Mouse (Mus musculus): ENCODE results near the gene Clstn3. TPM values are rescaled to one million over a fixed set of nuclear protein-coding genes. Genes with fewer than 3 reads are reported as not detected.
"Not testable (repeated sequence)": the region's sequence is repeated elsewhere in the genome, so short reads cannot be mapped to it uniquely, and the experiment has no call there.

Clstn3 gene
- polyA plus RNA-seq, 1 experiment from 2014 or later, result 5.9 TPM

GRCm38 (mm10) chr6:124446024-124446423 is 18.6 kb downstream of the Clstn3 start:
- Histone ChIP-seq H3K9me3 (replicated peaks) (no peaks in the 10 kb centered on the region), H3K4me2 (no peak overlapping the region), H3K4me3 (replicated peaks) (no peak overlapping the region), H3K4me1 (no peaks in the 10 kb centered on the region), H3K36me3 (no peaks in the 10 kb centered on the region), H3K9ac (no peak overlapping the region), H3K27ac (no peak overlapping the region), H3K27me3 (no peaks in the 10 kb centered on the region)
- 92% methylated on average over 2 of the region's 2 CpGs for WGBS
- no peak for ATAC-seq (replicated peaks; ENCODE audit: low FRiP score)

- ATAC-seq (replicated peaks; ENCODE audit: low FRiP score), result no peak
- no peak overlapping the region for H3K4me3 ChIP-seq (replicated peaks)
- H3K9me3 ChIP-seq (replicated peaks), result no peaks in the 10 kb centered on the region
- WGBS, result 77% methylated on average over 2 of the region's 2 CpGs
- H3K27ac ChIP-seq, result no peak overlapping the region
- no peaks in the 10 kb centered on the region for H3K36me3 ChIP-seq
- H3K4me1 ChIP-seq, result no peaks in the 10 kb centered on the region
- no peak overlapping the region for H3K4me2 ChIP-seq
- no peak overlapping the region for H3K9ac ChIP-seq
- H3K27me3 ChIP-seq, result no peaks in the 10 kb centered on the region
These were observed 21.3 kb downstream of the Clstn3 start for GRCm38 (mm10) chr6:124443338-124443737.

DNA sequence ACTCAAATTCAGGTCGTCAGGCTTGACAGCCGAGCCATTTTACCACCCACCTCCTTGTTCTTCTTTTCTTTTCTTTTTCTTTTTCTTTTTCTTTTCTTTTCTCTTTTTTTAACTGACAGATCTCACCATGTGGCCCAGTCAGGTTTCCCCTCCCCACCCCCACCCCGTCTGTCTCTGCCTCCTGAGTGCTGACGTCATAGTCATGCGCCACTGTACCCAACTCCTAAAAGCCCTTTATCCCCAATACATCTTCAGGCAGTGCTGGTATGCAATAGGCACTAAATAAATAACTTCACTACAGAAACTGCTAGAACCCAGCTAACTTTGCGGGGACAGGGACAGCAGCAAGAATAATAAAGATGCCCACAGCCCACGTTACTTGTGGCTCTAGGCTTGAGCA is 28.3 kb downstream of the Clstn3 start:
- no peak overlapping the region for H3K4me3 ChIP-seq (replicated peaks)
- 0 out of 2 replicates have a peak, but pooled peaks cover 1% of the 10 kb centered on the region for H3K4me1 ChIP-seq
- no peak overlapping the region for H3K4me2 ChIP-seq
- no peaks in the 10 kb centered on the region for H3K9me3 ChIP-seq (replicated peaks)
- H3K9ac ChIP-seq, result no peak overlapping the region
- ATAC-seq (replicated peaks; ENCODE audit: low FRiP score), result no peak
- no peak overlapping the region for H3K27ac ChIP-seq
- no peaks in the 10 kb centered on the region for H3K36me3 ChIP-seq
- no peaks in the 10 kb centered on the region for H3K27me3 ChIP-seq
- WGBS, result 82% methylated on average over 7 of the region's 7 CpGs

GRCm38 (mm10) chr6:124435173-124435572 is 29.4 kb downstream of the Clstn3 start:
- Histone ChIP-seq H3K27me3 (no peaks in the 10 kb centered on the region), H3K36me3 (no peaks in the 10 kb centered on the region), H3K4me1 (0 out of 2 replicates have a peak, but pooled peaks cover 3% of the 10 kb centered on the region), H3K9me3 (replicated peaks) (no peaks in the 10 kb centered on the region), H3K27ac (no peak overlapping the region), H3K4me2 (no peak overlapping the region), H3K4me3 (replicated peaks) (no peak overlapping the region), H3K9ac (no peak overlapping the region)
- ATAC-seq (replicated peaks; ENCODE audit: low FRiP score), result no peak
- 70% methylated on average over 5 of the region's 5 CpGs for WGBS

DNA sequence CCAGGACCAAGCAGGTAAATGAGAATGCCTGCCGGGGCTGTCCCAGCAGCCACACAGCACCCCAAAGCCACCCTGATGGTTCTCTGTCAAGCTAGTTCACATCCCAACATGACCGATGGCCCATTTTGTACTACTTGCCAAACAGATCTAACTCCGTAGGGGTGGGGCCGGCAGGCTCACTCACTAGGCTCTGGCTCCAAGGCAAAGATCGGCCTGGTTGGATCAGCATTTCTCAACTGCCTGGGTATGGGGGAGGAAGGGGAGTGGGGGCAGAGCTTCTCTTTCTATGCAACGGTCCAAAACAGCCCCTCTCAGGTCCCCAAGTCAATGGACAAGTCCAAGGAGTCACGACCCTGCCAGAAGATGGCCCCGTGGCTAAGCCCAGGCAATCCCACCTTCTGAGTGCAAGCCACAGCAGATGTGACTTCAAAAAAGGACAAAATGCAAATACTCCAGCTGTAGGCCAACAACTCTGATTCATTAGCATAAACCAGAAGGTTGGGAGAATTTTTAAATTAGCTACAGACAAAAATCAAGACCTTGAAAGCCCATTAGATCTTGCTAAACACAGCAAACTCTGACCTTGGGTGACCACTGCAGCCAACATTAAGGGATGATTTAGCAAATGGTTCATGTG is 30.8 kb downstream of the Clstn3 start:
- WGBS, result 87% methylated on average over 8 of the region's 8 CpGs

GRCm38 (mm10) chr6:124430784-124431495 is 33.7 kb downstream of the Clstn3 start:
- no peak; the same call in 1 of the 2 replicates for ATAC-seq (replicated peaks; ENCODE audit: low FRiP score)
- WGBS, result 55% methylated on average over 8 of the region's 8 CpGs
- H3K9me3 ChIP-seq (replicated peaks), result no peaks in the 10 kb centered on the region

More for the DNA sequence above, 30.8 kb downstream of the Clstn3 start:
- H3K4me1 ChIP-seq, result 0 out of 2 replicates have a peak, but pooled peaks cover 3% of the 10 kb centered on the region
- no peak overlapping the region for H3K4me2 ChIP-seq
- H3K4me3 ChIP-seq (replicated peaks), result no peak overlapping the region
- H3K27ac ChIP-seq, result no peak overlapping the region
- no peak for ATAC-seq (replicated peaks; ENCODE audit: low FRiP score)
- H3K27me3 ChIP-seq, result no peaks in the 10 kb centered on the region
- no peak overlapping the region for H3K9ac ChIP-seq
- H3K9me3 ChIP-seq (replicated peaks), result no peaks in the 10 kb centered on the region
- H3K36me3 ChIP-seq, result no peaks in the 10 kb centered on the region

GRCm38 (mm10) chr6:124430379-124430778 is 34.2 kb downstream of the Clstn3 start:
- WGBS, result 76% methylated on average over 3 of the region's 3 CpGs
- H3K4me3 ChIP-seq (replicated peaks), result no peak overlapping the region
- 0 out of 2 replicates have a peak, but pooled peaks cover 3% of the 10 kb centered on the region for H3K4me1 ChIP-seq
- H3K9ac ChIP-seq, result no peak overlapping the region
- H3K27ac ChIP-seq, result no peak overlapping the region
- H3K4me2 ChIP-seq, result no peak overlapping the region
- ATAC-seq (replicated peaks; ENCODE audit: low FRiP score), result no peak
- H3K9me3 ChIP-seq (replicated peaks), result no peaks in the 10 kb centered on the region
- H3K27me3 ChIP-seq, result no peaks in the 10 kb centered on the region
- no peaks in the 10 kb centered on the region for H3K36me3 ChIP-seq

More at GRCm38 (mm10) chr6:124430784-124431495, 33.7 kb downstream of the Clstn3 start:
- no peak overlapping the region for H3K9ac ChIP-seq
- no peak overlapping the region for H3K27ac ChIP-seq
- H3K4me2 ChIP-seq, result no peak overlapping the region
- H3K4me3 ChIP-seq (replicated peaks), result no peak overlapping the region
- no peaks in the 10 kb centered on the region for H3K27me3 ChIP-seq
- H3K36me3 ChIP-seq, result no peaks in the 10 kb centered on the region
- H3K4me1 ChIP-seq, result 0 out of 2 replicates have a peak, but pooled peaks cover 3% of the 10 kb centered on the region

DNA sequence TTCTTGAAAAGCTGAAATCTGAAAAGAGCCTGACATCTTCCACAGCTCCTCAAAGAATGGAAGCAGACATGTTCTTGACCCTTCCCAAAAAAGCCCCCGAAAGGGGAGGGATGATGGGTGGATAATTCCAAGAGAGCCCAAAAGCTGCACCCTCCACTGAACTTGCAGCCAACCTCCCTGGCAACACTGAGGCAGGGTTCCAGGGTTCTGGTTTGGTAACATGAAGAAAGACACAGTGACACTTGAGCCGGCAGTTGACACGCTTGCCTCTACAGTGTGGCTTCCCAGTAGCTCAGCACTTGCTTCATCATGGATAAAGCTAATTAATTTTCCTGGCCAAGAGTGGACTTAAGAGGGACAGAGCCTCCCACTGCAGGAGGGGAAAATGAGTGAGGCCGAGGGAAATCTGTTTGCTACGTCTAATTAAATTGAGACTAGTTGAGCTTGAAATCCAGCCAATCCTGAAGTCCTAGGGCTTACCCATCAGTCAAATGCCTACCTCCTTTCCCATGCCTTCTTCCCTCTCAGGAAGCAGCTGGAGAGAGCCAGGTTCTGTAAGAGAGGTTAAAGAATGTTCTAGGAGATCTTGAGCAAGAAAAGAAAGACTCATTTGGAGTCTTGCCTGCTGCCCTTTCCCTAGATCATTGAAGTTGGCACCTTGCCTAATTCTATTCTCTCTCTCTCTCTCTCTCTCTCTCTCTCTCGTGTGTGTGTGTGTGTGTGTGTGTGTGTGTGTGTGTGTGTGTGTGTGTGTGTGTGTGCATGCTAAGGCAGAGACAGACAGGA is 36.6 kb downstream of the Clstn3 start:
- Histone ChIP-seq H3K9me3 (replicated peaks) (no peaks in the 10 kb centered on the region), H3K27me3 (no peaks in the 10 kb centered on the region), H3K4me3 (replicated peaks) (no peak overlapping the region), H3K9ac (no peak overlapping the region), H3K4me2 (no peak overlapping the region), H3K4me1 (0 out of 2 replicates have a peak, but pooled peaks cover 3% of the 10 kb centered on the region), H3K27ac (no peak overlapping the region), H3K36me3 (no peaks in the 10 kb centered on the region)
- ATAC-seq (replicated peaks; ENCODE audit: low FRiP score), result peak; percentile 48
- WGBS, result 40% methylated on average over 5 of the region's 6 CpGs

- H3K27me3 ChIP-seq, result no peaks in the 10 kb centered on the region
- no peak overlapping the region for H3K9ac ChIP-seq
- H3K4me2 ChIP-seq, result no peak overlapping the region
- no peaks in the 10 kb centered on the region for H3K36me3 ChIP-seq
- ATAC-seq (replicated peaks; ENCODE audit: low FRiP score), result no peak
- WGBS, result 83% methylated on average over 7 of the region's 7 CpGs
- no peak overlapping the region for H3K4me3 ChIP-seq (replicated peaks)
- H3K27ac ChIP-seq, result no peak overlapping the region
- 0 out of 2 replicates have a peak, but pooled peaks cover 3% of the 10 kb centered on the region for H3K4me1 ChIP-seq
- H3K9me3 ChIP-seq (replicated peaks), result no peaks in the 10 kb centered on the region
These were observed 37.3 kb downstream of the Clstn3 start for GRCm38 (mm10) chr6:124427289-124427688.

GRCm38 (mm10) chr6:124426604-124427003 is 38.0 kb downstream of the Clstn3 start:
- no peak overlapping the region for H3K4me2 ChIP-seq
- 58% methylated on average over 3 of the region's 3 CpGs for WGBS
- no peaks in the 10 kb centered on the region for H3K9me3 ChIP-seq (replicated peaks)
- no peak for ATAC-seq (replicated peaks; ENCODE audit: low FRiP score)
- no peak overlapping the region for H3K27ac ChIP-seq
- H3K36me3 ChIP-seq, result no peaks in the 10 kb centered on the region
- H3K4me1 ChIP-seq, result 0 out of 2 replicates have a peak, but pooled peaks cover 3% of the 10 kb centered on the region
- H3K4me3 ChIP-seq (replicated peaks), result no peak overlapping the region
- H3K27me3 ChIP-seq, result no peaks in the 10 kb centered on the region
- no peak overlapping the region for H3K9ac ChIP-seq

- no peaks in the 10 kb centered on the region for H3K27me3 ChIP-seq
These were observed 39.1 kb downstream of the Clstn3 start for GRCm38 (mm10) chr6:124425523-124425922.

DNA sequence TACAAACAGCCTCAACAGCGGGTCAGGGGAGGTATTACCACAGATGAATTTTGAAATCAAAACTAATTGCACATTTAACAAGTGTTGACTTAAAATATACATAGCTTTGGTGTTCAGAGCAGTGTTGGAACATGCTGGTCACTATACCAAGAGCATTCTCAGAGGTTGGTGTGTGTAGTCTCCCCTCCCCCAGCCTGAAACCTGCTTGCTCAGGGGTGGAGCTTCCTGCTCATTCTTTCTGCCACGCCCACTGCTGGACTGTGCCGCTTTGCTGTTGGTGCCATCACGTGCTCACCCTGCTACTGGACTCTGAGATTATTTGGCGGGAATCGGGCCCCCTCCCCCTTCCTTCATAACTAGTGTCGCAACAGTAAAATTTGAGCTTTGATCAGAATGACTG is 39.6 kb downstream of the Clstn3 start:
- not testable (repeated sequence) for H3K4me1 ChIP-seq; H3K36me3 ChIP-seq; H3K4me3 ChIP-seq (replicated peaks); H3K9ac ChIP-seq; ATAC-seq (replicated peaks; ENCODE audit: low FRiP score); H3K4me2 ChIP-seq; H3K27ac ChIP-seq; H3K27me3 ChIP-seq; H3K9me3 ChIP-seq (replicated peaks)
- 54% methylated on average over 7 of the region's 7 CpGs for WGBS

More at GRCm38 (mm10) chr6:124425523-124425922, 39.1 kb downstream of the Clstn3 start:
- ATAC-seq (replicated peaks; ENCODE audit: low FRiP score), result no peak
- Histone ChIP-seq H3K36me3 (no peaks in the 10 kb centered on the region), H3K27ac (no peak overlapping the region), H3K9me3 (replicated peaks) (no peaks in the 10 kb centered on the region), H3K4me1 (no peaks in the 10 kb centered on the region), H3K4me3 (replicated peaks) (no peak overlapping the region), H3K4me2 (no peak overlapping the region), H3K9ac (no peak overlapping the region)
- WGBS, result 80% methylated on average over 6 of the region's 6 CpGs

Data from kidney, embryonic 15.5 days (tissue).